Mouse (Mus musculus): ENCODE results near the gene Terb2.
A peak's percentile ranks its signal among the peaks of the same experiment; 100 is the strongest.

The Terb2 gene

DNA sequence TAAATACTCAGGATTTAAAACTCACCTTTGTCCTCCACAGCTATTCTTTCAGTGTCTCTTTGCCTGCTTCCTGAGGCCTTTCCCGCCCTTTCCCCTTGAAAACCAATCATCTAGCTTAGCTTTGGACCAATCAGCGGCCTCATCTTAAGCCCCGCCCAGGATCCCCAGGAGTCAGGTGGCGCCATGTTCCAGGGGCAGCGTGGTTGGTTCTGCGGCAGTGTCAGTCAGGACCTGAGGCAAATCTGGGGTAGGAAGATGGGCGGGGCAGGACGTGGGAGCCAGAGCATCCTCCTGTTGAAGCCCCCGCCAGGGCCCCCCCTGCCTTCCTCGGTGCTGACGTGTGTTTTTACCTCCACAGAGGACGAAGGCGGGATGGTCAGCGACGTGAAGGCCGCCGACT lies at the start of gene Terb2, which contains the start of gene Patl2:
Gene Terb2 (plus strand): TSS at position 167 of the 400 bp plus-strand sequence.
Gene Patl2 (minus strand): TSS at position 84 of the 400 bp plus-strand sequence.
- no peak for DNase-seq

DNA sequence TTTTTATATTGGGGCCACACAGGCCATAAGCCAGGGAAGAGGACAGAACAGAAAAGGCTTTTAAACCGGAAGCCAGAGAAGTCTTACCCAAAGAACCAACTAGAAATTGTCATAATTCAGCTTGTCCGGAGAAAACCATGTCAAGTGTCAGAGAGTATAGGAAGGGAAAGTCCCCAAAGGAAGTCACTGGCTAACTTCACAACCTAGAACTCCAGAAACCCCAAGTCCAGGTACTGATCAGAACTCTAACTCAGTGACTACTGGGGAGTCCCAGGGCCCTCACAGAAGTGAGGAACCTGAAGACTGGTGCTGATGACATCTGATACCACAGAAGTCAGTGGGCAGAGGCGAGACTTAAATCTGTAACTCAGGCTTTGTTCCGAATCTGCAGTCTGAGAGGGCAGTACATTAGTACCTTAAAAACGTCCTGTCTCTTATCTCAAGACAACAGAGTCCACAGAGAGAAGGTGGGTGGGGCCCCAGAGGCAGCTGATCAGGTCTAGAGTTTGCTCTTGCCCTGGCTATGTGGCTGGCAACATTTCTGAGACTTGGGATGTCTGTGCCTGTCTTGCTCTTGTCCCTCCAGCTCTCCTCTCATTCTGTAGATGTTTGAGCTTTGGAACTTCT lies 48.1 kb upstream of the Terb2 start:
- no peak for DNase-seq

DNA sequence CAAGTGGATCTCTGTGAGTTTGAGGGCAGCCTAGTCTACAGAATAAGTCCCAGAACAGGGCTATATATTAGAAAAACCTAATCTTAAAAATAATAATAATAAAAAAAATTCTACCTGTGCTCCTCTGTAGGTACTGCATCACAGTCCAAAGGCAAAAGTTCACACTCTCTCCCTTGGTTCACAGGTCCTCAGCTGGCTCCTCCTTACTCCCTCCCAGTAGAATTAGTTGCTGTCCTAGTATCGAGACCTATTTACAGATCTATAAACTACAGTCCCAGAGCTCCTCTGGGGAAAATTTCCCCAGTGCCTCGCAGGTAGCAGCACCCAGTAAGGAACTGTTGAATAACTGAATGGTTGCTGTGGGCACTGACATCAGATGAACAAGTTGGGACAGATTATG lies 45.3 kb upstream of the Terb2 start:
- no peak for DNase-seq

DNA sequence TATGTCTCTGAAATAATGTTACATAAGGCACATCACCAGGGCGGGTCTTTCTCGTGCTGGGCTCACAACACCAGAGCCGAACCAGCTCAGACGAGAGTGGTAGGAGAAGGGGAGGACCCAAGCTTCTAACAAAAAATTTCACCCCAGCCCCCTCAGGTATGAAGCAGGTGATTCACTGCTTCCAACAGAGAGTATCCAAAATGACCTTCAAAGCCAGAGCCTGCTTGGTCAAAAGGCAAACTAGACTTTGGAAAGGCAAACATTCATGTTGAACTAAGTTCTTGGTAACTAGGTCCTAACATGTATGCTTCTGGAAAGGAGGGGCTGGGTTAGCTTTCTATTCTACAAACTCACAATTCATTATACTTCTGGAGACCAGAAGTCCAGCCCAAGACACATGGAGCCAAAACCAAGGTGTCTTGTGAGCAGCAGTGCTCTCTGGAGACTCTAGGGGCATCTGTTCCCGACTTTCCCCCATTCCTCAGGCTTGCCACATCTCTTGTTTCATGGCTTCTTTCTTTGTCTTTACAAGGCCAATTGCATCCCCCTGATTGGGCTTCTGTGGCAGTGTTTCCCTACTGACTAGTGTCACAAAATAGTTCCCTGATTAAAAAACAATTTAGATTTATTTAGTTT lies 44.6 kb upstream of the Terb2 start:
- no peak for DNase-seq

DNA sequence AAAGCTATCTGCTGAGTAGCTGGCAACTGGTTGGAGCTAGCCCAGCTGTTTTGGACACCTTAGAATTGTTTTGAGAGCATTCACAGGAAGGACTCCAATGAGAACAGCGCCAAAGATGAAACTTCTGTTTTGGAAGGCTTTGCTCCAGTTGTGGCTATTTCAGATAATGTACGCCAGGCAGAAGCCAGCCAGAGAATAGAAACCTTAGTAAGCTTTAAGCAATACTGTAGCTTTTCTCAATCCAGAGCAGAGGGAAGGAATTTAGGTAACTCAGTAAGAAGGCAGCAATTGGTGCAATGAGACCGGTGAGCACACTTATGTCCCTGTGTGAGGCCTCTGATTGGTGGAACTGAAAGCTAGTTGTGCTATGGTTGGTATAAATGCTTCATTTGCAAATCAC lies 43.0 kb upstream of the Terb2 start:
- DNase-seq, result no peak

DNA sequence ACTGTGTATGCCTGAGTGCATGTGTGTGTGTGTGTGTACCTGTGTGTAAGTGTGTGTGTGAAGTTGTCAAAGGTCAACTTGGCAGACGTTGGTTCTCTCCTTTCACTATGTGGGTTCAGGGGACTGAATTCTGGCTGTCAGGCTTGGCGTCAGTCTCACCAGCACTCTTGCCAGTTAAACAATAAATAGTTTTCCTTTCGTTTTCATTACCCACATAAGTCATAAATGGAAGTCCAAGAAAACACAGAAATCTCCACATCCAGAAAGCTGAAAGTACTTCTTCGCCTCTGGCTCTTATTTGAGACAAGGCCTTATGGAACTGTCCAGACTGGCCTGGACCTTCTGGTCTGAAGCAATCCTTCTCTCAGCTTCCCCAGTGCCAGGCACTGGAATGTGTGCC lies 40.3 kb upstream of the Terb2 start:
- DNase-seq, result no peak

DNA sequence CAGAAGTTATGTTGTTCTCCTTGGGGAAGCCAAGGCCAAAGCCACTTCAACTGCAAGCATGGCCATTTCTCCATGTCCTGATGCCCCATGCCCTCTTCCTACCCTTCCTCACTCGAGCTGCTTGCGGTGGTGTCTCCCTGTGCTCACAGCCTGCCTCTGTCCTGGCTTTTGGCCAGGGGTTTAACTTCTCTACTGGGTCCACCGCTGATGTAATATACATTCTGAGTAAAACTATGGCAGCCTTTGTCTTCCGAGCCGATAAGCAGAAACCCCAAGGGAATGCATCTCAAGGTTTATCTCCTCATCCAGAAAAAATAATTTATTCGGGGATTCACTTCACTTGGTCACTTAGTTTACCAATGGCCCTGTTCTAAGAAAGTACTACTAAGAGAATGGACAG lies 39.4 kb upstream of the Terb2 start:
- DNase-seq, result peak; percentile 12

DNA sequence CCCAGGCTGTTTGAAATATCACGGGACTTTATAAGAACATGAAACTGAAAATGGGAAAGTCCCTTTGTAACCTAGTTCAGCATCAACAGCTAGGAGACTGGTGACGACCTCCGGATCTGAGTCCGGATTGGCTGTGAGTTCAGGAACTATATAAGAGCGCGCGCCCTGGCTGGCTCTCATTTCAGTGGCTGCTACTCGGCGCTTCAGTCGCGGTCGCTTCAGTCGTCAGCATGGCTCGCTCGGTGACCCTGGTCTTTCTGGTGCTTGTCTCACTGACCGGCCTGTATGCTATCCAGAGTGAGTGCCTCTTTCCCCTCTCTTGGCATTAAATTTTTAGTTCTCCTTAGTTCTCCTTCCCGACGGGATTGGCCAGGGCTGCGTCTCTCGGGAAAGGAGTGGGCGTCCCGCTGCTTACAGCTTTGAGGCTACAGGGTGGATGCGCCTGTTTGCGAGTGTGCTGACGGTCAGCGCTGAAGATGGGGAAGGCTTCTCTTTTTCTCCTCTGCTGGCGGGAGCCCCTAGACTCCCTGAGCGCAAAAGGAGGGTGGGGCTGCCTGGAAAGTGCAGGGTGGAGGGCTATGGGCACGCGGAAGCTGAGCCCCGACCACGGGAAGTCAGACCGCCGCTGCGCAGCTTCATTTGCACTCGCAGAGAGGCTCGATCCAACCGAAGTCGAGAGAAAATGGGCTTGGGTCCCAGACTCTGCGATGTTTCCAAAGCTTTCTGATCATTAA lies 38.4 kb upstream of the Terb2 start, which contains the start of gene B2m:
Gene B2m (plus strand): TSS at position 179 of the 734 bp plus-strand sequence.
- DNase-seq, result peak; percentile 91

DNA sequence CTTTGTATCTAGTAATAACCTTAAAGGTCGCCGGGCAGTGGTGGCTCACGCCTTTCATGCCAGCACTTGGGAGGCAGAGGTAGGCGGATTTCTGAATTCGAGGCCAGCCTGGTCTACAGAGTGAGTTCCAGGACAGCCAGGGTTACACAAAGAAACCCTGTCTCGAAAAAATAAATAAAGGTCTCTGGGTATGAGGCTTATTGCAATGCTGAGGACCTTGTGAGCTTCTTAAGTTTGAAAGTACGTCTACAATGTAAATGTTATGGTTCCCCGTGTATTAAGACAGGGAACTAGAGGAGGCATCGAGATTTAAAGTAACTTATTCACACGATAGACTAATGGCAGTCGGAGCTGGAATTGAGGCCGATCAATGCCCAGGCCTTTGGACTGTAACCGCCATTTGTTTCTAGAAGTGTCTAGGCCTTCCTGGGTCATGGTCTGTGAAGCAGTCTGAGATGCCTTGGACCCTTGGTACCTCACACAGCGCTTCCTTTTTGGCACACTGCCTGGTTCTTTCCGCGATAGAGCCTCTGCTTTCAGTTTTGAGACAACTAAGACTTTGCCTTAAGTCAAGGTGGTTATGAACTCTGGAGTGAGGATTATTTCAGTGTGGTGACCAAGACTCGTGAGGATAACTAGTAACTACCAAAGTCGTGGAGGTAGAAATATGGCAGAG lies 37.7 kb upstream of the Terb2 start:
- peak; percentile 30 for DNase-seq

DNA sequence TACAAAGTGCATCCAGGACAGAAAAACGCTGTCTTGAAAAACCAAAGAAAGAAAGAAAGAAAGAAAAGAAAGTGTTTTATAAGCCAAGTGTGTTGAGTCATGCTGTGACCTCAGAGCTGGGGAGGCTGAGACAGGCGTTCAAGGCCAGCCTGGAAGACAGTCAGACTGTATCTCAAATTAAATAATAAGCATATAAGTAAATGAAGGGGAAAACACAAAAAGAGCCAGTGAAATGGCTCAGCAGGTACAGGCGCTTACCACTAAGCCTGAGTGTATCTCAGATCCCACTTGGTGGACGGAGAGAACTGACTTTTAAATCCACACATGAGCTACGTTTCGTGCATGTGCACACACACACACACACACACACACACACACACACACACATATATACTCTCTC lies 36.8 kb upstream of the Terb2 start:
- no peak for DNase-seq

DNA sequence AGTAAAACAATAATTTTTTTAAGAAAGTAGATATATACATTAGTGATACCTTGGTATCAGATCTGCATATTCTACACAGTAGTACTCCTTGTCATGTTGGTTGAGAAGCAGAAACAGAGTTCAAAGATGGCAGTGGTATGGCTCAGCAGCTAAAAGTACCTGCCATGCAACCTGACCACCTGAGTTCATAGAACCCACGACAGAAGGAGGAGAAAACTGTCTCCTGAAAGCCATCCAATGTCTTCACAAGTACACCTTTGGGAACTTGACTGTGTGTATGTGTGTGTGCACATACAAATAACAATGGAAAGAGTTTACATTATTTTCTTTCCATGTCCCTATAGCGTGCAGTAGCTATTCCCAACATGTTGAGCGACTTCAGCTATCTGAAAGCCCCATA lies 36.4 kb upstream of the Terb2 start:
- DNase-seq, result no peak

DNA sequence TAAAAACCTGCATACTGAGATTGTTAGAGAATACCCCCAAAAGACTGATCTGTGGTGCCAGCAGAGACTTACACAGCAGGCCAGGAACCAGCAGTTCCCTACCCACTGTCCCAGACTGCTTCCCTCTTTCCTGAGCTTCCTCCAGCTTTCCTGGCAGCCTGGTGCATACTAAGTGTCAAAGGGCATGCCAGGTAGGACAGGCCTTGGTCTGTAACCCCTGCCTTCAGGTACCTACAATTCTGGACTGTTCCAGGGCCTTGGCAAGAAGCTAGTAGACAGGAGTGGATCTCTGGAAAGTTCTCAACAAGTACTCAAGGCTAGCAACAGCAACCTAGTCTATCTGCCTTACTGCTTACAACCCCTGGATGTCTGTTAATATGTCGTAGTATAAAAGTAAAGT lies 34.9 kb upstream of the Terb2 start:
- DNase-seq, result no peak

DNA sequence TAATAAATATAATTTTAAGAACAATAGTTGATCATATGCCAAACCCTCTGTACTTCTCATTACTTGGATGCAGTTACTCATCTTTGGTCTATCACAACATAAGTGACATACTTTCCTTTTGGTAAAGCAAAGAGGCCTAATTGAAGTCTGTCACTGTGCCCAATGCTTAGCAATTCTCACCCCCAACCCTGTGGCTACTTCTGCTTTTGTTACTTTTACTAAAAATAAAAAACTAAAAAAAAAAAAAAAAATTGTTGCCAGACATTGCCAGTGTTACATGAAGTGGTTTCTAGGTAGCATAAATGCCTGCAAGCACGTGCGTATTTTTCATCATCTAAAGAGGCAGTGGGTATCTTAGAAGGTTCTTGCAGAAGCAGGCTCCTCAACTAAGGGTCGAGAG lies 33.2 kb upstream of the Terb2 start:
- DNase-seq, result no peak

DNA sequence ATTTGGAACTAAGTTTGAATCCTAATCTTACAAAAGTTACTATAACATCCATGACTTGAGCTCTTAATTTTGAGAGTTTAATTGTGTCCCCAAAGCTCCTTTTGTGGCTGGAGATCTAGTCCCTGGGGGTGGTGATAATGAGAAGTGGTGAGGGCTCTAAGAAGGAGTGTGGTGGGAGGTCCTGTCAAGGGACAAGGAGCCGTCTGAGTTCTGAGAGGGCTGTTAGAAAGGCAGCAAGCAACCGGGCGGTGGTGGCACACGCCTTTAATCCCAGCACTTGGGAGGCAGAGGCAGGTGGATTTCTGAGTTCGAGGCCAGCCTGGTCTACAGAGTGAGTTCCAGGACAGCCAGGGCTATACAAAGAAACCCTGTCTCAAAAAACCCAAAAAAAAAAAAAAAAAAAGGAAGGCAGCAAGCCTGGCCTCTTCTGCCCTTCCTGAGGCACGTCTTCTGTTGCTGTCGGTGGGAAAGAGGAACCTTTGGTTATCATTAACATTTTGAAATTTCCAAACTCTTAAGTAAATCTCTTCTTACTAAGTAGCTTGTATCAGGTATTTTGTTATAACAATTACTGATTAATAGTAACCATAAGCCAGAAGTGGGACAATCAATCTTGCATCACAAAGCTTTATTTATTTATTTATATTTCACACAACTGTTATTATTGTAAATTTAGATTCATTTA lies 32.2 kb upstream of the Terb2 start:
- no peak for DNase-seq

DNA sequence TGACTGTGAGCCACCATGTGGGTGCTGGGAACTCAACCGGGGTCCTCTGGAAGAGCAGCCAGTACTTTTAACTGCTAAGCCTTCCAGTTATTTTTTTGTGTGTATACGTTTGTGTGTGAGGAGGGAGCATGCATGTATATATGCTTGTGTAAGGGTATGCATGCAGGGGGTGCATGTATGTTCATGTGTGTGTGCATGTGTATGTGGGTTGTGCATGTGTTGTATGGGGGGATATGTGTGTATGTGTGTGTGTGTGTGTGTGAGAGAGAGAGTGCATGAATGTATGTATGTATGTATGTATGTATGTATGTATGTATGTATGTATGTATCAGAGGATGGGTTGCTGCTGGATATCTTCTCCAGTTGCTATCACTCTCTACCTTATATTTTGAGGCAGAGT lies 31.6 kb upstream of the Terb2 start:
- DNase-seq, result no peak

DNA sequence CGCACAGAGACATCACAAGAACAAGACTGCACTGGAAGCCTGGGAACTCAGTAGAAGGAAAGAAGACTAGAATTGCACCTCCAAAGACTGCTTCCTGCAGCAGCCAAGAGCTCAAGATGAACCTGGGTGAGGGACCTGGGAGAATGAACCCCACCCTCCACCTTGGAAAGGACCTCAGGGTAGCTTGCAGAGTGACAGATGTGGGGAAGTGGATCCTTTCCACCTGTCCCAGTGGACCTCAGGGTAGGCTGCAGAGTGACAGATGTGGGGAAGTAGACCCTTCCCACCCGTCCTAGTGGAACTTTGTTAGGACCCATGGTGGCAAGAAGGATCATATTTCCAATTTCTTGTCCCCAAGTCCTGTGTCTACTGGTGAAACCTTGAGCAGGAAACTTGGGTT lies 30.8 kb upstream of the Terb2 start:
- no peak for DNase-seq

DNA sequence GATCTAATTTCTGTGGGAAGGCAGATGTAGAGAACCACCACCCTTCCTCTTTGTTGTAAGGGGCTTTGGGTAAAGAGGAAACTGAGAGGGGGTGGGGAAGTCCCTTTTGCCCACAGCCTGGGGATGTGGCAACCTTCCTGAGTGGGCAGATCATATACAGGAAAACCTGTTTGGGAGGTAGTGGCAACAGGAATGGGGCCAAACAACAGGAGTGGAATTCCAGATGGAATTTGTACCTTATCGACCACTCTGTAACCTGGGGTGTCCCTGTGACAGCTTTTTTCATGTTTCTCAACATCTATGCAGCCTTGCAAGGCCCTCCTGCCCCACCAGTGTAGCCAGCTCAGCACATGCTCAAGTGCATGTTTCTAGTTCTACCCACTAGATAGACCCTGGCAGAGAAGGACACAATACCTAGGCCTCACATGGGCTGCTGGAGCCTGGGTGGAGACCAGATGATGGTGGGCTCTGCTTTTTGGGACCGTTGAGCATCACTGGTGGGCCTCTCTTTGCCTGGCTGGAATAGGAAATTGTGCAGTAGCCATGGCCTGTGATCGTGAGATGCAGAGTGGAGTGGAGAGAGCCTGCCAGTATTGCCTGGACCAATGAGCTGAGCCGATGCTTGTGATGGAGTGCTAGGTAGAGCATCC lies 29.9 kb upstream of the Terb2 start:
- no peak for DNase-seq

DNA sequence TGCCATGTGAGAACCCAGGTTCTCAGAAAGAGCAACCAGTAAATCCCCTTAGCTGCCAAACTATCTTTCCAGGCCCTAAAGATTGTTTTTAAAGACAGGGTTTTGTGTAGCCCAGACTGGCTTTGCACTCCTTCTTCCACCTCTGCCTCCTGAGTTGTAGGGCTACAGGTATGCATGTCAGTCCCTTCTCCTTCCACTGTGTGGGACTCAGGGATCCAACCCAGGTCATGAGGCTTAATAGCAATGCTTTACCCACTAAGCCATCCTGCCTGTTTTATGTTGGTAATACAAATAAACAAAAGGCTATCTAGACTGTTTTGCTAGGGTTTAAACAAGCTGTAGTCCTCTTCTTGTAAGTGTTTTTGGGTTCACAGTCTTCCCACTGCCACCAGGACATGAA lies 28.5 kb upstream of the Terb2 start:
- DNase-seq, result no peak

DNA sequence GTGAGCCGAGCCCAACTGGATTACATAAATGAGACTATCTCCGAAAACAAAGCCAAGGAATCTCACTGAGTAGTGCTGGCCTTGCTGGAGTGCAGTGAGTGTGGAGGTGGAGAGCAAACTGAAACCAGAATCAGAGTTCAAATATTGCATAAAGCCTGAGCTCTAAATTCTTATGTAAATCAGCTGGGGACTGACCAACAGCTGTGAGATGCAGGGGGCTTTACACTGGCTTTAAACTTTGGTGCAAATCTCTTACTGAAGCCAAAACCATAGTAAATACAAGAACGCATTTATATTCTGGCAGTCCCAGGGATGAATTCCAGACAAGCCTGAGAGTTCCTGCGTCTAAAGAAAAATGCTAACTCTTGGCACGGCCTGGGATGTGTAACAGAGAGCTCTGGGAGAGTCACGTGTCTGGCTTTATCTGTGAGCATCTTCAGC lies 27.7 kb upstream of the Terb2 start:
- DNase-seq, result no peak

DNA sequence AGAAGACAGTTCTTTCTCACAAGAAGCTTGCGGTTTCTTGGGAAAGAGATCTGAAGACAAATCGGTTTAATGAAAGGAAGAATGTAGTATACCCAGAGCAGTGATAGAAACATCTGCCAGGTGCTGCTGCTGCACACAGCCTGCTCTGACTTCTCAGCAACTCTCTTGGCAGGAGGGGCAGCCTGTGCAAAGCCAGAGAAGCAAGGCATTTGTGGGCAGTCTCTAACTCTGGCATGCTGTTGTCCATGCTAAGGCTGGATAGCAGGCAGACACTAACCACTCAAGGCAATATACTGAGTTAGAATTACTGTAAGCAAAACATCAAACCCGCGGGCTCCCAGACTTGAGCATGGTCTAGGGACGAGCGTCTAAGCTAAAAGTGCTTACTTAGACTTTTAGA lies 26.4 kb upstream of the Terb2 start:
- no peak for DNase-seq

DNA sequence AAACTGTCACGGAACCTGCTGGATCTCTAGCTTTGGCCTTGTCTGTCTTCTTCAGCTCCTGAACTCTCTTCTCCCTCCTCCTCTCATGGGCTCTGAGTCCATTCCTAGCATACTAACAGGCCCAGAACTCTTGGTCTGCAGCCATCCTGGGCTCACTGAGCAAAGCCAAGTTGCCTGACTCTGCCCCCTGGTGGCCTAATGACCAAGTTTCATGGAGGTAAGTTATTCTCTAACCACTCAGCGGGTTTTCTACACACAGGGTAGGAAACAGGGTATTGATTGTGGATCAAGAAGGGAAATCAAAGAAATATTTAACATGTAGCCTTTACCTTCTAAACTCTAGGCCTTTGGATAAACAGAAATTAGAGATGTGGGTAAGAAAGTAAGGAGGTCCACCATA lies 25.4 kb upstream of the Terb2 start, which contains the start of gene Trim69:
Gene Trim69 (plus strand): TSS at position 21 of the 400 bp plus-strand sequence.
- DNase-seq, result peak; percentile 69

DNA sequence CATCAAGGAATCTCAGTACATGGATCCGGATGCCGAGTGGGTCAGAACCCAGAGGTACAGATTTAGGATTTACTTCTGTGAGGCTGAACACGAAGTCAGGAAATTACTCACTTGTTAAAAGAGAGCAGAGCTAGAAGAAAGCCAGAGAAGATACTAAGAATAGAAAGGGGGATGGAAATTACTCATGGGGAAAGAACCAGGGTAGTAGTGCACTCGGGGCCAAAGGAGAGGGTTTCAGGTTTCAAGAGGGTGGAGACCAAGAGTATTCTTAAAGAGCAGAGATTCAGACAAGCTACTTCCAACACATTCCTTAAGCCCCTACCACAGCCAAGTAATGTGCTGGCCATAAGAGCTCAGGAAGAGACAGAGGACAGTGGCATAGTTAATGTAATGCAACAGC lies 24.5 kb upstream of the Terb2 start:
- DNase-seq, result no peak

All from right cerebral cortex, adult 18-20 months (tissue).